Mouse (Mus musculus): Measurements from ENCODE around the gene Rad9a. TPM values are rescaled to one million over a fixed set of nuclear protein-coding genes. Genes with fewer than 3 reads are reported as not detected.
A peak's percentile ranks its signal among the peaks of the same experiment; 100 is the strongest.
"Not testable (repeated sequence)": the region's sequence is repeated elsewhere in the genome, so short reads cannot be mapped to it uniquely, and the experiment has no call there.

The Rad9a gene
- total RNA-seq (2015), result 28.0 and 31.0 TPM in 2 replicates
- 16.1 and 19.7 TPM in 2 replicates for total RNA-seq (2017)

DNA sequence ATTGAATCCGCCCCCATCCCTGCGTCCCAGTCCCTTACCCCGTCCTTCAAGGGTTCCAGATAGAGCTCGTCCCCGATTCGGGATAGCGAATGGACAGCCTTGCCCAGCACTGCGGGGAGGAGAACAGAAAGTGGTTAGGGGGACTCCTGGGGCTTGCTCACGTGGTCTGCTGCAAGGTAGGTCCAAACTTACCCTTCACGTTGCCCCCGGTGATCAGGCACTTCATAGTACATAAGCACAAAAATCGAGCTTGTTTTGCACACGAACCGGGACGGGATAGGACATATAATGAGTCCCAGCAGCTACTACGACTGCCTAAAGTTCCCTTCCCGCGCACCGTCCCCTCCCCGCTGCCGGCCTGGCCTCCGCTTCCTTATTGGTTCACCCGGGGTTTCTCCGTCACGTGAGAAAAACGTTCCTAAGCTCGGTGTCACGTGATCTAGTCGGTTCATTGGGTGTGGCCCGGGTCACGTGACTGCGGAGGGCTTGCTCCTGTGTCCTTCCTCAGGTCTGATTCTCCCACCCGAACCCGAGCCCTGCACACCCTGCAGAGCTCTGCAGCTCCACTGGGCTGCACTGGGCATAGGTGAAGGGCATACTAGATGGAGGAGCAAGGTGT is at the start of gene Rad9a:
Gene Rad9a (minus strand): TSS at position 372 of the 619 bp plus-strand sequence.
- ATAC-seq (replicated peaks; ENCODE audit: poor library complexity), result peak; percentile 91

GRCm38 (mm10) chr19:4248683-4249082 is 47.2 kb upstream of the Rad9a start:
- ATAC-seq (replicated peaks; ENCODE audit: poor library complexity), result not testable (repeated sequence)

DNA sequence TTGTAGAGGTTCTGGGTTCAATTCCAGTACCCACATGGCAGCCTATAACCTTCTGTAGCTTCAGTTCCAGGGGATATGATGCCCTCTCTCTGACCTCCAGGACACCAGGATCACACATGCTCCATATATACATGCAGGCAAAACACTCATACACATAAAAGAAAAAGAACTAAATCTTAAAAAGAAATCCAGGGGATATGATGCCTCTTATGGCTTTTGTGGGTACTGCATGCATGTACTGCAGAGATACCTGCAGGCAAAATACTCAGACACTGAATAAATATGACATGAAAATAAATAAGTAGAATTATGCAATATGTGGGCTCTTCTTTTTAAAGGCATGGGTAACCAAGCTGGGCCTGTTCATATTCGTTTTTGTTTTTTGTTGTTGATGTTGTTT is 45.5 kb upstream of the Rad9a start:
- ATAC-seq (replicated peaks; ENCODE audit: poor library complexity), result peak; percentile 44; the same call in 1 of the 2 replicates

- ATAC-seq (replicated peaks; ENCODE audit: poor library complexity), result no peak
Observed at GRCm38 (mm10) chr19:4244775-4245174, 43.3 kb upstream of the Rad9a start.

DNA sequence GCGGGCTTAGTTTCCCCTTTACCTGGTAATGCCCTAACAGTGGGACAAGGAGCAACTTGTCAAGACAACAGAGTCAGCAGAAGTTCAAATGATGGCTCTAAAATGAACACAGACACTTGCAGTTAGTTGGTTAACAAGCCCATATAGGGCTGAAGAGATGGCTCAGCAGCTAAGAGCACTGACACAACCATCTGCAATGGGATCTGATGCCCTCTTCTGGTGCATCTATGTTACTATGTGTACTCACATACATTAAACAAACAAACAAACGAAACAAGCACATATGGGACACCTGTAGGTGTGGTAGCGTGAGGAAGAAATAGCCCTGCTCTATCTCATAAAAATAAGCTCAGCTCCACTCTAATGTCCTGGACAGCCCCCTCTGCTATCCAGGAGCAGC is 41.0 kb upstream of the Rad9a start:
- 0 out of 2 replicates have a peak, but pooled peaks have one; percentile 31 for ATAC-seq (replicated peaks; ENCODE audit: poor library complexity)

DNA sequence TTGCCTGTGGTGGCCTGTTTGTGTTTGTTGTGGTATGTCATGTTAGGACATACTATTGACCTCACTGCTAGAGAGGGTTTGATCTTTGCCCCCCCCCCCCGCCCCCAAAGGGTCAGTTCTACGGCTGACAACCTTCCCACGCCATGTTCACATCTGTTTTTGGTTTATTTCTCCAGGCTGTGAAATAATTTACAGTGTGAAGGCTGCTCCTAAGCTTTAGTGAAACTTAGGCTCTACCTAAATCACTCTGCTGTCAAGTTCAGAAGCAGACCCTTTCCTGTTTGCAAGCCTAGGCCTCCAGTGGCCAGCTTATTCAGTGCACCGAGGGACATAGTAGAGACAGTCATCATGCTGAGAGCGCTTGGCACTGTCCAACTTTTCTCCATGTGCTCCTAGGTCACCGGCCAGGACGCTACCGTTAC is 38.8 kb upstream of the Rad9a start:
- no peak for ATAC-seq (replicated peaks; ENCODE audit: poor library complexity)

- no peak for ATAC-seq (replicated peaks; ENCODE audit: poor library complexity)
Observed at GRCm38 (mm10) chr19:4234548-4234947, 33.1 kb upstream of the Rad9a start.

DNA sequence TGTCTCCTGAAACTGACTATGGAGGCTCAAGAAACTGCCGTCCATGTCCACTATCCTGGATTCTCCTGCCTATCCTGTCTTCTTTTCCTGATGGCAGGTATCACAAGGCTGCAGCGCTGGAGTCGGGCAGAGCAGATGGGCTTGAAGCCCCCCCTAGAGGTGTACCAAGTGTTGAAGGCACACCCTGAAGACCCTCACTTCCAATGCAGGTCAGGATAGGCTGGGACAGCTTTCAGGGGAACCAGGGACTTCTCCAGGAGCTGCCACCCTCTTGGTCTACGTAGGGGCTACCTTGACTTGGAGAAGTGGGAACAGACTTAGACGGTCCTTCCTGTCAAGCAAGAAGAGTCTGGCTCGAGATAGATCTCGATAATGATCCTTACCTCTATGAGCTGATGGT is 31.2 kb upstream of the Rad9a start:
- ATAC-seq (replicated peaks; ENCODE audit: poor library complexity), result no peak

DNA sequence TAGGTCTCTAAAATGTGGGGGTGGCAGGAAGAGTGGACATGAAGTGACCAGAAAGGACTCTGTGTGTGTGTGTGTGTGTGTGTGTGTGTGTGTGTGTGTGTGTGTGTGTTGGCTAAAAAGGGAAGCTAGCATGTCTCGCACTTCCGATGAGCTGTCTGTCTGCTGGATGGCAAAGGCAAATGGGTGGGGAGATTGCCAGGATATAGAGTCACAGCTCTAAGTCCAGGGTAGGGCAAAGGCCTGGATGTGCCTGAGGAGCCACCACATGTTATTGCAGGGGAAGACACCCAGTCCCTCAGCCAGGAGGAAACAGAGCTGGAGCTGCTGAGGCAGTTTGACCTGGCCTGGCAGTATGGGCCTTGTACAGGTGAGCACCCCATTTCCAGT is 30.7 kb upstream of the Rad9a start:
- peak; percentile 21 for ATAC-seq (replicated peaks; ENCODE audit: poor library complexity)

- peak; percentile 82 for ATAC-seq (replicated peaks; ENCODE audit: poor library complexity)
Observed at GRCm38 (mm10) chr19:4231253-4232185, 30.1 kb upstream of the Rad9a start, which contains the start of gene Pold4. Gene Pold4, plus strand, starts transcription at chr19:4231899.

DNA sequence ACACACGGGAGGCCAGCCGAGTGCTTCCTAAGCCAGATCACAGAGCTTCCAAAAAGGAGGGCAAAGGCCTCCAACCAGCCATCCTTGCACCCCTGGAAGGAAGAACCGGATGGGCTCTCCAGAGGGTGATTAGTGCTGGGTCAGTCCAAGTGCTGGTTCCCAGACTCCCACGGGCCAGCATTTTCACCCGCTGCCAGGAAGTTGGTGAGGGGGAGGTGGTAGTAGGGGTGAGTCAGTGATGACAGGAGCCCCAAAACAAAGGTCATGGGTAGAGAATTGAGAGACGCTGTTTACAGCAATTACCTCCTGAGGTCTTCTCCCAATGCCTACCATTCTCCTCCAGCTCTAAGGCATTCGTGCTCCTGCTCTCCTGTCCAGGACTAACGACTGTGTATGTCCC is 29.0 kb upstream of the Rad9a start:
- ATAC-seq (replicated peaks; ENCODE audit: poor library complexity), result no peak

GRCm38 (mm10) chr19:4229451-4230076 is 28.1 kb upstream of the Rad9a start:
- ATAC-seq (replicated peaks; ENCODE audit: poor library complexity), result no peak

DNA sequence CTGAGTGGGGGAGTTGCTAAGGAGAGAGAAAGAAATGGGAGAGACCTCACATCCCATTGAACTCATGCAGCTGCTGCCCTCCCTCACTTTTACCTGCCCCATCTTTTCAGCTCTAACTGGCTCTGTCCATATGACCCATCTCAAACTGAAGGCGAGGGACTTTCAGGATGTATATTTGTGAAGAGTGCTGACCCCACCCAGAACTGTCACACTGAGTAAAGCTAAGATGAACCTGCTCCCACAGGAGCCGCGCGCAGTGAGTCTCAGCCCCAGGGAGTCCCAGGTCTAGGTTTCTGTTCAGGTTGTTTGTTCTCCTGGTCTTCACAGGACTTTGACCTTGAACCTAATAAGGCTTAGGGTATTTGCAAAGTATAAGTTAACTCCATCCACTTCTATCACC is 27.4 kb upstream of the Rad9a start:
- no peak for ATAC-seq (replicated peaks; ENCODE audit: poor library complexity)

GRCm38 (mm10) chr19:4227894-4228678 is 26.6 kb upstream of the Rad9a start:
- peak; percentile 54 for ATAC-seq (replicated peaks; ENCODE audit: poor library complexity)

DNA sequence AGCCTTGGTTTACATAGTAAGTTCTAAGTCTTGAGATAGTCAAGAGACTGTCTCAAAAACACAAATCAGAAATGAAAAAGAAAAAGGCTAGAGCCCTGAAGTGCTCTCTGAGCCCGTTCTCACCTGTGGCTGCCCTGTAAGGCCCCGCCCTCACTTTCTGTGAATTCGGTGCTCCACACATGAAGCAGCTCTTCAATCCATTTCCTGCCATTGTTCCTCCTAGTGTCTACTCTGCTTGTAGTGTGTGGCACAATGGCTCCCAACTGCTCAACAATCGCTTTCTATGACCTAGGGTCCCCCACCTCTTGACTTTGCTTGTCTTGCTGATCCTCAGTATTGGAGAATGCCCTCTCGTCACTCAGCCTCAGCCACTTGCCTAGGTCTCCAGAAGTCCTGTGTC is 26.0 kb upstream of the Rad9a start:
- no peak for ATAC-seq (replicated peaks; ENCODE audit: poor library complexity)

DNA sequence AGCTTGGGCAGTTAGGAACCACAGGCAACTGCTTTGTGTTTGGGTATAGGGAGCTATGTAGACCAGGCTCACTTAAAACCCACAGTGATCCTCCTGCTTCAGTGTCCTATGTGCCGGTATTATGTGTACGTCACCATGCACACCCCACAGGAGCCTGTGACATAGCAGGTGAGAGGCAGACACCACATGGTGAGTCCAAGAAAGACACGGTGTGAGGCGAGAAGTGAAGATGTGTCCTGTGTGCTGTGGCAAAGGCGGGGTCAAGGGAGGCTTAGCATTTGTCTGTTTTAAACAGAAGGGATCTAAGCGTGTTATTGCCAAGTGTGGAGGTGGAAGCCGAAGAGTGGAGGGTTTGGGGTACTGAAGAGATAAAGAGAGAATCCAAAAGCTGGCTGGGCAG is 25.3 kb upstream of the Rad9a start:
- ATAC-seq (replicated peaks; ENCODE audit: poor library complexity), result no peak

DNA sequence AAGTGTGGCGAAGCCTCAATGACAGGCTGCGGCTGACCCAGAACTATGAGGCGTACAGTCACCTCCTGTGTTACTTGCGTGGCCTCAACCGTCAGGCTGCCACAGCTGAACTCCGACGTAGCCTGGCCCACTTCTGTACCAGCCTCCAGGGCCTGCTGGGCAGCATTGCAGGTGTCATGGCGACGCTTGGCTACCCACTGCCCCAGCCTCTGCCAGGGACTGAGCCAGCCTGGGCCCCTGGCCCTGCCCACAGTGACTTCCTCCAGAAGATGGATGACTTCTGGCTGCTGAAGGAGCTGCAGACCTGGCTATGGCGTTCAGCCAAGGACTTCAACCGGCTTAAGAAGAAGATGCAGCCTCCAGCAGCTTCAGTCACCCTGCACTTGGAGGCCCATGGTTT is 20.7 kb upstream of the Rad9a start:
- peak; percentile 40; the same call in 1 of the 2 replicates for ATAC-seq (replicated peaks; ENCODE audit: poor library complexity)

DNA sequence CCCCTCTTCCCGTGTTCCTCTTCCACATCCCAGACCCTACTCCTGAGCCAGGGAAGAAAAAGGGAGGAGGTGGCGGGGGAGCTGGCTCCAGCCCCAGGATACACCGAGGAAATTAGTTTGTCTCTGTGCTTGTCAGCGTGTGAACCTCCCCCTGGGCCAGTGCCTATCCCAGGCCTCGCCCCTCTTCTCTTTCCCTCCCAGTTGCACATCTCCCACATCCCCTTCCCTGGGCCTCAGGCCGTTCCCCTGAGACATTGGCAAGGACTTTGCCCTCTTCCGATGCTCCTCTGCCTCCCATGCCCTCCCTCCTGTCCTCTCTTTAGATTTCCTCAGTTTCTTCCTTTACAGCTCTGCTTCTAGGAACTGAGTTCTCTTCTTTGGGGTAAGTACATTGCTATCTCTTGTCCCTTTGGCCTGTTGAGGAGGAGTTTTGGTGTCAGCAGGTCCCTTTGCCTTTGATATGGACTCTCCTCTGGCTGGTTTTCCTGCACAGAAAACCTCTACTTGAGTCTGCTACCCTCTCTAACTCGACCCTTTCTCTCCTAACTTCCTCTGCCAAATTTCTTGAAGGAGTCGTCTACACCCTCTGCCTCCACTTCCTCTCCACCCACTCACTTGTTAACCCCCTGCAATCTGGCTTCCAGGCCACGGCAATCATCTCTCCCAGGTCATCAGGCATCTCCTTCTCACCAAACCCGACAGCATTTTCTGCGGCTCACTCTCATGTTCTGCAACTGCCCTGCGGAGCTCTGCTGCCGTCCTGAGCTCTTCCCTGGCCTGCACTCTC is 19.7 kb upstream of the Rad9a start:
- 0 out of 2 replicates have a peak, but pooled peaks have one; percentile 9 for ATAC-seq (replicated peaks; ENCODE audit: poor library complexity)

GRCm38 (mm10) chr19:4220416-4220815 is 19.0 kb upstream of the Rad9a start:
- no peak for ATAC-seq (replicated peaks; ENCODE audit: poor library complexity)

- ATAC-seq (replicated peaks; ENCODE audit: poor library complexity), result no peak
Observed at GRCm38 (mm10) chr19:4219943-4220342, 18.5 kb upstream of the Rad9a start.
